Mouse (Mus musculus) bone marrow macrophage, adult 2 months (primary cell): Measurements from ENCODE around the gene Irf8.

ENCODE experiments used
- CTCF ChIP-seq: IDR thresholded peaks from 2 replicates; pipeline ENCODE4 v1.5.1; 2012; ENCODE audit warnings: low read depth, mild to moderate bottlenecking, low read length, moderate library complexity
- POLR2A ChIP-seq: IDR thresholded peaks from 2 replicates; pipeline ENCODE4 v1.6.1; 2012; ENCODE audit warnings: mild to moderate bottlenecking, low read depth, low read length, borderline replicate concordance

GRCm38 (mm10) chr8:120732068-120732467, 4.1 kb upstream of the Irf8 start:
- TF ChIP-seq CTCF (no peak), POLR2A (no peak)
